Mouse (Mus musculus) splenic B cell, adult 2 months (primary cell): ENCODE results near the gene Shoc2.

Experiments
- DNase-seq: peaks from one replicate; pipeline ENCODE4 v3.0.0-alpha.2; 2011; ENCODE audit warnings: low read depth, low spot score
- H3K27me3 ChIP-seq: 2 replicates; pipeline ENCODE4 v1.6.1; 2012; ENCODE audit warnings: mild to moderate bottlenecking, low read length, moderate library complexity, mixed read lengths; ENCODE audit not compliant: control insufficient read depth, poor library complexity, insufficient read depth, severe bottlenecking
- H3K36me3 ChIP-seq: 2 replicates; pipeline ENCODE4 v1.6.1; 2012; ENCODE audit warnings: mild to moderate bottlenecking, low read length, moderate library complexity, mixed read lengths; ENCODE audit not compliant: control insufficient read depth, poor library complexity, insufficient read depth, severe bottlenecking

Shoc2 gene

DNA sequence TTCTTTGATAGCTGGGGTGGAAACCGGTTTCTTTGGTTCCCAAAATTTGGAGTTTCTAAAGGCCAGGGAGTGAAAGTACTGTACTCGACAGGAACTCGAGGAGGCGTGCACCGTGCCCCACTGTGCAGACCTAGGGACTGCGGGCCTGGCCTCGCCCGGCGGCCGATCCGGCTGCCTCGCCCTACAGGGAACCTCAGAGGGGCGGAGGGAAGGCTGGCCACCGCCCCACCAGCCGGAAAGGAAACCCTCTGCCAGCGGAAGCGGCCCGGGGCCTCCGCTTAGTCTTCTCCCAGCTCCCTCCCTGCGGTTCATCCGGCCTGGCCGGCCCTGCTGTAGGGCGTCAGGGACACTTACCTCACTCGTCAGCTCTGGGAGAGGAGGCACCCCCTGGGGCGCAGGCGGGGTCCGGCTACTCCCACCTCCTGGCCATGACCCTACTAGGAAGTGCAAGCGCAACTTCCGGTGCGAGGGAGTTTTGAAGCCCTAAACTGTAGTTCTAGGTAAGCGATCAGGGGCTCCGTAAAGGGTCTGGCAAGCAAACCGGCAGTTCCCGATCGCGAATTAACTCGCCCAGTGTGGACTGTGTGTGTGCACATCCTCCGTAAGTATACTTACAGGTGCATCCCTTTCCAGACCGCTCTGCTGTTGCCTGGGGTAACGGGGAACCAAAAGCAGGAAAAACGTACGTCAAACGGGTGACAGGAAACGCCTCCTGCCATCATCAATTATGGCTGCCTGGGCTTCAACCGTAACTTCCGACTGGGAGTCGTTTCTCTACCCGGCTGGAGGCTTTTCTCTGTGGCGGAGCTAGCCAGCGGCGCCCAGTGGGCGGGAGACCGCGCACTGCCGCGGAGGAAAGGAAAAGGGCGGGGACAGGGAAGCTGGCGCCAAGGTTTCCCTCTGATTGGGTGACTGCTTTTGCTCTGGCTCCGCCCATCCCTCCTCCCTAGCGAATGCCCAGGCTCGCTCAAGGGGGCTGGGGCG is at the start of gene Shoc2, which contains the start of gene Bbip1:
Shoc2 (plus strand) TSS at position 505 of the 984 bp plus-strand sequence.
Bbip1 (minus strand) TSS at position 826 of the 984 bp plus-strand sequence.
- peak; percentile 100 for DNase-seq
- no peaks in the 10 kb centered on the region for H3K27me3 ChIP-seq
- no peaks in the 10 kb centered on the region for H3K36me3 ChIP-seq

DNA sequence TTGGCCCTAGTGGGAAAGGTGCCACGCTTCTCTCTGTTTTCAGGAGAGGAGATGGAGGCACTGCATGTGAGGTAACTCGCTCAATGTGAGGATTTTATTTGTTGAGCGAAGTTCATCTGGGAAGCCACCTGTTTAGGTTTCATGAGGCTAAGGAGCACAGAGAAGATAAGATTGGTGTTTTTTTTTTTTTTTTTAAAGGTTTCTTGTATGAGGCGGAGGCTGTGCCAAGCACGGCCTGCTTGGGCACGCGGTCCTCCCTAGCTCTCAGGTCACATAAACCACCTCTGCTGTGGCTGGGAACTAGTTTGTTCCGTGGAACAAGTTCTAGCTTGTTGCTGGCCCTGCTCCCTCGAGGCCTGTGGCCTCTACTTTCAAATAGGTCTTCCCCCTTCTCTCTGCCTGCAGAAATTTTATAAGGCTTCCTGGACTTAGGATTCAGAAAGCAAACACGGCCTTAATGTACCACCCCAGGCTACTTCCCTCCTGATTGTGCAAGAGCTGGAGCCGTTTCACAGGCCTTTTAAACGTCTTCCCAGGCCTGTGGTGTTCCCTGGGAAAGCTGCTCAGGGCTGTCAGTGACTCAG is 49.5 kb upstream of the Shoc2 start:
- no peaks in the 10 kb centered on the region for H3K36me3 ChIP-seq
- DNase-seq, result no peak

GRCm38 (mm10) chr19:53898046-53898445 is 46.1 kb upstream of the Shoc2 start:
- H3K27me3 ChIP-seq, result no peaks in the 10 kb centered on the region
- no peaks in the 10 kb centered on the region for H3K36me3 ChIP-seq
- DNase-seq, result no peak

More for the DNA sequence above, 49.5 kb upstream of the Shoc2 start:
- no peaks in the 10 kb centered on the region for H3K27me3 ChIP-seq

DNA sequence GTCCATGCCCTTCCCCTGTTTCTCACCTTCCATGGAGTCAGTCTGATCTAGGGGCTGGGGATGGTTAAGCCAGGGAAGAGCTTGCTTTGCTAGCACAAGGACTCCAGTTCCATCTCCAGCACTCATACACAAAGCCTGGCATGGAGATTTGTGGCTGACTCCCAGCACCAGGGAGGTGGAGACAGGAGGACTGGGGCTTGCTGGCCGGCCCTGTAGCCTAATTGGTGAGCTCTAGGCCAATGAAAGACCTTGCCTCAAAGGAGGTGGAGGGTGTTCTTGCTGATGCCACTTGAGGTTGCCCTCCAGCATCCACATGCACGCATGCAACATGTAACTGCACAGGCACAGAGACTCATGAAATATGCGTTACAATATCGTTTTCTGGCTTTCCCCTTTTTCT is 45.6 kb upstream of the Shoc2 start:
- Histone ChIP-seq H3K27me3 (no peaks in the 10 kb centered on the region), H3K36me3 (no peaks in the 10 kb centered on the region)
- no peak for DNase-seq

GRCm38 (mm10) chr19:53898970-53899900 is 44.9 kb upstream of the Shoc2 start:
- peak; percentile 29 for DNase-seq
- Histone ChIP-seq H3K36me3 (no peaks in the 10 kb centered on the region), H3K27me3 (no peaks in the 10 kb centered on the region)

- no peaks in the 10 kb centered on the region for H3K27me3 ChIP-seq
- peak; percentile 85 for DNase-seq
- no peaks in the 10 kb centered on the region for H3K36me3 ChIP-seq
These were observed 44.0 kb upstream of the Shoc2 start for GRCm38 (mm10) chr19:53899941-53900610.

- DNase-seq, result peak; percentile 51
- no peaks in the 10 kb centered on the region for H3K36me3 ChIP-seq
- H3K27me3 ChIP-seq, result no peaks in the 10 kb centered on the region
These were observed 42.0 kb upstream of the Shoc2 start for GRCm38 (mm10) chr19:53901931-53902738.

GRCm38 (mm10) chr19:53902739-53903487 is 41.2 kb upstream of the Shoc2 start:
- peak; percentile 98 for DNase-seq
- no peaks in the 10 kb centered on the region for H3K36me3 ChIP-seq
- H3K27me3 ChIP-seq, result no peaks in the 10 kb centered on the region

DNA sequence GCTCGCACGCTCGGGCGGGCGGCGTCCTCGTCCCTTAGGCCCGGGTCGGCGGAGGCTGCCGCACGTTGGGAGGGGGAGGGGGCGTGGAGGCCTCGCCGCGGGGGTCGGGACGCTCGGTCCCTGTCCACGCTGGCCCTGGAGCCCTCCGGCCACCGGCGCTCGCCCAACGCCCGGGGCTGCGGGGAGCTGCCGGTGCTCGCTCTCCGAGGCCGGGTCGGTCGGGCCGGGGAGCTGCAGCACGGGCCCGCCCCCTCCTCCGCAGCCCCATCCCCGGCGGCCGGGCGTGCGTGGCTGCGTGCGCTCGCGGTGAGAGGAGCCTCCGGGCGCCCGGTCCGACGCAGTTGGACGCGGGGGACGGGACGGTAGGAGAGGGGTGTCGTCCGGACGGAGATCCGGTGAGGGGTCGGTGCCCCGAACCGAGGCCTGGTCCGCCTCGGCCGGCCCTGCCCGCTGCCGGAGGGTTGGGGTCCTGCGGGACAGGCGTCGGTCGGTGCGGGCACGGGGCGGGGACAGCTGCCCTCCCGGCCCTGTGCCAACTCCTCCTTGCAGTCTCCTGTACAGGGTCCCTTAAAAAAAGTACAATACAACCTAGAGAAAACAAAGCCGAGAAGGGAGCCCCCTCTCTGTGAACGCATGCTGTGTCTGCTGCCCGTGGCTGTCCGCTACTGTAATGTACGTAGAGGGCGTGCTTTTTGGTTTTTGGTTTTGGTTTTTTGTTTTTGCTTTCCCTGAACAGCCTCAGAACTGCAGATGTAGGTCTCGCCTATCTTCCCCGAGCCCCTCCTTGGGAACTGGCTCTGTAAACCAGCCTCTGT is 40.4 kb upstream of the Shoc2 start:
- H3K36me3 ChIP-seq, result no peaks in the 10 kb centered on the region
- no peaks in the 10 kb centered on the region for H3K27me3 ChIP-seq
- DNase-seq, result peak; percentile 76

GRCm38 (mm10) chr19:53904833-53905480 is 39.1 kb upstream of the Shoc2 start:
- Histone ChIP-seq H3K27me3 (no peaks in the 10 kb centered on the region), H3K36me3 (peaks cover 3% of the 10 kb centered on the region; the same call in 1 of the 2 replicates)
- DNase-seq, result no peak

DNA sequence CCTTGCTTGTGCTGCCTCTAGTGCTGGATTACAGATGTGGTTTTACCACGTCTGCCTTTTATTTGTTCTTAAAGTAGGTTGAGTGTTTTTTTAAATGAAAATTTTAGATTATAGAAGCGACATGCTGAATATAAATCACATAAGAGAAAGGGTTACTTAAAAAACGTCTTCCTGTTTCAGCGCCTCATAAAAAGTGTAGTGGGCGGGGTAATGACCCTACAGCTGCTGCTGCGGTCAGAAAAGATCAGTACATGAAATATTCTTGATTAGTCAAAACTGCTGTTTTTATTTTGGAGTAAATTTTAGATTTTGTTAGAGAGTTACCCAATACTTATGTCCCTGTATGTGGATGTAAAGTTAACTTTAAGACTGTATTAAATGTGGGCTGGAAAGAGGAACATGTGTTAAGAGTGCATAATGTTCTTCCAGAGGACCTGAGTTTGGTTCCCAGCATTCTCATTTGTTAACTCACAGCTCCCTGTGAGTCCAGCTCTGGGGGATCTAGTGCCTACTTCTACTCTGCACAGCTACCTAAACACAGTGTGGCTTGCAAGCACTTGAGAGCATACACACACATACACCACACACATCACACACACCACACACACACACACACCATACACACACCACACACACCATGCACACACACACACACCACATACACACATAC is 37.9 kb upstream of the Shoc2 start:
- H3K27me3 ChIP-seq, result no peaks in the 10 kb centered on the region
- H3K36me3 ChIP-seq, result peaks cover 3% of the 10 kb centered on the region; the same call in 1 of the 2 replicates
- DNase-seq, result peak; percentile 54
